Mouse (Mus musculus): ENCODE data around the gene Olfr611. TPM values are rescaled to one million over a fixed set of nuclear protein-coding genes. Genes with fewer than 3 reads are reported as not detected.
"Not testable (repeated sequence)": the region's sequence is repeated elsewhere in the genome, so short reads cannot be mapped to it uniquely, and the experiment has no call there.

Gene Olfr611
- polyA plus RNA-seq (2015; fragmentation: Nextera tagmentation; extraction: Ambion mirVana) = not detected in 2 replicates

- not testable (repeated sequence) for H3K4me1 ChIP-seq (replicated peaks); H3K9ac ChIP-seq; H3K27me3 ChIP-seq; H3K36me3 ChIP-seq; H3K9me3 ChIP-seq; H3K4me3 ChIP-seq; H3K27ac ChIP-seq (replicated peaks); H3K4me2 ChIP-seq; ATAC-seq (ENCODE audit: low FRiP score, low read depth)
- WGBS = 67% methylated on average over 1 of the region's 1 CpGs
These were observed at the start of gene Olfr611 for GRCm38 (mm10) chr7:103520746-103521145. Gene Olfr611 (minus strand): TSS chr7:103520846.

GRCm38 (mm10) chr7:103569043-103569442, 48.4 kb upstream of the Olfr611 start, which contains the start of gene Olfr616:
Gene Olfr616 (minus strand): TSS chr7:103569143.
- Histone ChIP-seq H3K4me3 (no peak within 1 kb of the TSS), H3K4me1 (replicated peaks) (no peaks in the 10 kb centered on the region), H3K9ac (no peak within 1 kb of the TSS), H3K27ac (replicated peaks) (no peak within 1 kb of the TSS), H3K9me3 (no peaks in the 10 kb centered on the region), H3K4me2 (no peak within 1 kb of the TSS), H3K36me3 (no peaks in the 10 kb centered on the region), H3K27me3 (no peaks in the 10 kb centered on the region)
- no peak for ATAC-seq (ENCODE audit: low FRiP score, low read depth)
- WGBS = 80% methylated on average over 3 of the region's 3 CpGs

- Histone ChIP-seq H3K9ac (no peak within 1 kb of the TSS), H3K27ac (replicated peaks) (no peak within 1 kb of the TSS), H3K4me2 (no peak within 1 kb of the TSS), H3K27me3 (no peaks in the 10 kb centered on the region), H3K36me3 (no peaks in the 10 kb centered on the region), H3K4me1 (replicated peaks) (no peaks in the 10 kb centered on the region), H3K9me3 (no peaks in the 10 kb centered on the region), H3K4me3 (no peak within 1 kb of the TSS)
- WGBS = 85% methylated on average over 2 of the region's 2 CpGs
- no peak for ATAC-seq (ENCODE audit: low FRiP score, low read depth)
These were observed 35.1 kb upstream of the Olfr611 start, which contains the start of gene Olfr615 for GRCm38 (mm10) chr7:103555779-103556178. Gene Olfr615 (plus strand): TSS chr7:103556079.

GRCm38 (mm10) chr7:103547774-103548173, 27.1 kb upstream of the Olfr611 start, which contains the start of gene Olfr613:
Gene Olfr613 (plus strand): TSS chr7:103548074.
- no peak for ATAC-seq (ENCODE audit: low FRiP score, low read depth)
- no peaks in the 10 kb centered on the region for H3K36me3 ChIP-seq
- no peak within 1 kb of the TSS for H3K27ac ChIP-seq (replicated peaks)
- no peaks in the 10 kb centered on the region for H3K9me3 ChIP-seq
- H3K4me1 ChIP-seq (replicated peaks) = no peaks in the 10 kb centered on the region
- 85% methylated on average over 2 of the region's 2 CpGs for WGBS
- H3K4me2 ChIP-seq = no peak within 1 kb of the TSS
- H3K9ac ChIP-seq = no peak within 1 kb of the TSS
- no peak within 1 kb of the TSS for H3K4me3 ChIP-seq
- no peaks in the 10 kb centered on the region for H3K27me3 ChIP-seq

GRCm38 (mm10) chr7:103542617-103543016, 22.0 kb upstream of the Olfr611 start, which contains the start of gene Olfr612:
Gene Olfr612 (minus strand): TSS chr7:103542717.
- H3K4me2 ChIP-seq; ATAC-seq (ENCODE audit: low FRiP score, low read depth); H3K4me3 ChIP-seq; H3K36me3 ChIP-seq; H3K27ac ChIP-seq (replicated peaks); H3K9ac ChIP-seq; H3K9me3 ChIP-seq; H3K27me3 ChIP-seq; H3K4me1 ChIP-seq (replicated peaks): not testable (repeated sequence)
- 81% methylated on average over 2 of the region's 2 CpGs for WGBS

- WGBS = 89% methylated on average over 2 of the region's 2 CpGs
- H3K4me3 ChIP-seq = no peak within 1 kb of the TSS
- no peak within 1 kb of the TSS for H3K27ac ChIP-seq (replicated peaks)
- no peak for ATAC-seq (ENCODE audit: low FRiP score, low read depth)
- H3K27me3 ChIP-seq = no peaks in the 10 kb centered on the region
- no peaks in the 10 kb centered on the region for H3K9me3 ChIP-seq
- no peaks in the 10 kb centered on the region for H3K36me3 ChIP-seq
- H3K9ac ChIP-seq = no peak within 1 kb of the TSS
- no peak within 1 kb of the TSS for H3K4me2 ChIP-seq
- H3K4me1 ChIP-seq (replicated peaks) = no peaks in the 10 kb centered on the region
These were observed 8.6 kb downstream of the Olfr611 start, which contains the start of gene Olfr610 for GRCm38 (mm10) chr7:103512022-103512421. Gene Olfr610 (minus strand): TSS chr7:103512122.

- H3K9me3 ChIP-seq = no peaks in the 10 kb centered on the region
- no peaks in the 10 kb centered on the region for H3K4me1 ChIP-seq (replicated peaks)
- H3K27me3 ChIP-seq = no peaks in the 10 kb centered on the region
- H3K36me3 ChIP-seq = no peaks in the 10 kb centered on the region
- 80% methylated on average over 1 of the region's 1 CpGs for WGBS
- H3K4me3 ChIP-seq = no peak within 1 kb of the TSS
- H3K4me2 ChIP-seq = no peak within 1 kb of the TSS
- no peak for ATAC-seq (ENCODE audit: low FRiP score, low read depth)
- no peak within 1 kb of the TSS for H3K9ac ChIP-seq
- H3K27ac ChIP-seq (replicated peaks) = no peak within 1 kb of the TSS
These were observed 22.7 kb downstream of the Olfr611 start, which contains the start of gene Olfr609 for GRCm38 (mm10) chr7:103497962-103498361. Gene Olfr609 (minus strand): TSS chr7:103498062.

- ATAC-seq (ENCODE audit: low FRiP score, low read depth) = peak; percentile 51; the same call in 1 of the 2 replicates
- not testable (repeated sequence) for H3K4me1 ChIP-seq (replicated peaks); H3K9me3 ChIP-seq; H3K4me3 ChIP-seq; H3K9ac ChIP-seq; H3K4me2 ChIP-seq; H3K27ac ChIP-seq (replicated peaks); H3K27me3 ChIP-seq; H3K36me3 ChIP-seq
- 80% methylated on average over 9 of the region's 9 CpGs for WGBS
These were observed 43.5 kb downstream of the Olfr611 start for GRCm38 (mm10) chr7:103477106-103477505.

GRCm38 (mm10) chr7:103469577-103469976, 51.1 kb downstream of the Olfr611 start, which contains the start of gene Olfr608:
Gene Olfr608 (plus strand): TSS chr7:103469877.
- Histone ChIP-seq H3K9ac (no peak within 1 kb of the TSS), H3K4me3 (no peak within 1 kb of the TSS), H3K4me1 (replicated peaks) (no peaks in the 10 kb centered on the region), H3K9me3 (no peaks in the 10 kb centered on the region), H3K4me2 (no peak within 1 kb of the TSS), H3K36me3 (no peaks in the 10 kb centered on the region), H3K27ac (replicated peaks) (no peak within 1 kb of the TSS), H3K27me3 (no peaks in the 10 kb centered on the region)
- no peak for ATAC-seq (ENCODE audit: low FRiP score, low read depth)

Other genes with a start within 250 kb of the Olfr611 start
- not detected in 2 replicates for gene Olfr596, start 215.2 kb downstream of the Olfr611 start, polyA plus RNA-seq (2015; fragmentation: Nextera tagmentation; extraction: Ambion mirVana)
- gene Olfr597, start 204.5 kb downstream of the Olfr611 start, polyA plus RNA-seq (2015; fragmentation: Nextera tagmentation; extraction: Ambion mirVana) = not detected in 2 replicates
- not detected in 2 replicates for gene Olfr598, start 197.3 kb downstream of the Olfr611 start, polyA plus RNA-seq (2015; fragmentation: Nextera tagmentation; extraction: Ambion mirVana)
- not detected in 2 replicates for gene Olfr599, start 184.9 kb downstream of the Olfr611 start, polyA plus RNA-seq (2015; fragmentation: Nextera tagmentation; extraction: Ambion mirVana)
- not detected in 2 replicates for gene Olfr600, start 171.2 kb downstream of the Olfr611 start, polyA plus RNA-seq (2015; fragmentation: Nextera tagmentation; extraction: Ambion mirVana)
- gene Olfr601, start 158.2 kb downstream of the Olfr611 start, polyA plus RNA-seq (2015; fragmentation: Nextera tagmentation; extraction: Ambion mirVana) = not detected in 2 replicates
- not detected in 2 replicates for gene Olfr603, start 134.7 kb downstream of the Olfr611 start, polyA plus RNA-seq (2015; fragmentation: Nextera tagmentation; extraction: Ambion mirVana)
- not detected in 2 replicates for gene Usp17lc, start 105.8 kb downstream of the Olfr611 start, polyA plus RNA-seq (2015; fragmentation: Nextera tagmentation; extraction: Ambion mirVana)
- not detected in 2 replicates for gene Olfr605, start 75.4 kb downstream of the Olfr611 start, polyA plus RNA-seq (2015; fragmentation: Nextera tagmentation; extraction: Ambion mirVana)
- gene Olfr606, start 71.8 kb downstream of the Olfr611 start, polyA plus RNA-seq (2015; fragmentation: Nextera tagmentation; extraction: Ambion mirVana) = not detected in 2 replicates
- not detected in 2 replicates for gene Olfr607, start 56.7 kb downstream of the Olfr611 start, polyA plus RNA-seq (2015; fragmentation: Nextera tagmentation; extraction: Ambion mirVana)
- not detected in 2 replicates for gene Olfr608, start 51.0 kb downstream of the Olfr611 start, polyA plus RNA-seq (2015; fragmentation: Nextera tagmentation; extraction: Ambion mirVana)
- gene Olfr609, start 22.8 kb downstream of the Olfr611 start, polyA plus RNA-seq (2015; fragmentation: Nextera tagmentation; extraction: Ambion mirVana) = not detected in 2 replicates
- not detected in 2 replicates for gene Olfr610, start 8.7 kb downstream of the Olfr611 start, polyA plus RNA-seq (2015; fragmentation: Nextera tagmentation; extraction: Ambion mirVana)
- gene Olfr612, start 21.9 kb upstream of the Olfr611 start, polyA plus RNA-seq (2015; fragmentation: Nextera tagmentation; extraction: Ambion mirVana) = not detected in 2 replicates
- gene Olfr613, start 27.2 kb upstream of the Olfr611 start, polyA plus RNA-seq (2015; fragmentation: Nextera tagmentation; extraction: Ambion mirVana) = not detected in 2 replicates
- not detected in 2 replicates for gene Olfr615, start 35.2 kb upstream of the Olfr611 start, polyA plus RNA-seq (2015; fragmentation: Nextera tagmentation; extraction: Ambion mirVana)
- gene Olfr616, start 48.3 kb upstream of the Olfr611 start, polyA plus RNA-seq (2015; fragmentation: Nextera tagmentation; extraction: Ambion mirVana) = not detected in 2 replicates
- gene Olfr617, start 52.2 kb upstream of the Olfr611 start, polyA plus RNA-seq (2015; fragmentation: Nextera tagmentation; extraction: Ambion mirVana) = not detected in 2 replicates
- gene Olfr618, start 69.3 kb upstream of the Olfr611 start, polyA plus RNA-seq (2015; fragmentation: Nextera tagmentation; extraction: Ambion mirVana) = not detected in 2 replicates
- not detected in 2 replicates for gene Olfr619, start 79.7 kb upstream of the Olfr611 start, polyA plus RNA-seq (2015; fragmentation: Nextera tagmentation; extraction: Ambion mirVana)
- gene Olfr620, start 91.7 kb upstream of the Olfr611 start, polyA plus RNA-seq (2015; fragmentation: Nextera tagmentation; extraction: Ambion mirVana) = not detected in 2 replicates
- not detected in 2 replicates for gene Olfr622, start 121.9 kb upstream of the Olfr611 start, polyA plus RNA-seq (2015; fragmentation: Nextera tagmentation; extraction: Ambion mirVana)
- gene Olfr623, start 142.9 kb upstream of the Olfr611 start, polyA plus RNA-seq (2015; fragmentation: Nextera tagmentation; extraction: Ambion mirVana) = not detected in 2 replicates
- 0.03 TPM in 1 of 2 replicates, not detected in the other for gene Olfr624, start 150.3 kb upstream of the Olfr611 start, polyA plus RNA-seq (2015; fragmentation: Nextera tagmentation; extraction: Ambion mirVana)
- gene Olfr625-ps1, start 161.9 kb upstream of the Olfr611 start, polyA plus RNA-seq (2015; fragmentation: Nextera tagmentation; extraction: Ambion mirVana) = not detected in 2 replicates
- gene Olfr243, start 193.8 kb upstream of the Olfr611 start, polyA plus RNA-seq (2015; fragmentation: Nextera tagmentation; extraction: Ambion mirVana) = not detected in 2 replicates
- not detected in 2 replicates for gene Olfr628, start 209.5 kb upstream of the Olfr611 start, polyA plus RNA-seq (2015; fragmentation: Nextera tagmentation; extraction: Ambion mirVana)
- gene Olfr629, start 224.1 kb upstream of the Olfr611 start, polyA plus RNA-seq (2015; fragmentation: Nextera tagmentation; extraction: Ambion mirVana) = not detected in 2 replicates
- gene Olfr630, start 236.5 kb upstream of the Olfr611 start, polyA plus RNA-seq (2015; fragmentation: Nextera tagmentation; extraction: Ambion mirVana) = not detected in 2 replicates

Measured in hindbrain, embryonic 15.5 days (tissue).